Mouse (Mus musculus) hindbrain, embryonic 13.5 days (tissue): ENCODE measurements at regions not wholly inside any gene's neighbourhood (a gene's known extent, or its start where the extent isn't known, plus 50 kb on each side); places are given as distances from the start of the nearest gene placed in this dataset.

ENCODE experiments used
- ATAC-seq: fragments of 200-750 bp; cut with Nextera tagmentation; 2 replicates; pipeline ENCODE4 v1.8.0; 2017; ENCODE audit warnings: moderate TSS enrichment; ENCODE audit not compliant: low FRiP score
- H3K27ac ChIP-seq: fragments of 300-500 bp; sonication (generic); 2 replicates; pipeline ENCODE4 v1.5.1; 2015; ENCODE audit warnings: inconsistent platforms, mild to moderate bottlenecking, moderate library complexity
- H3K27me3 ChIP-seq: fragments of 300-500 bp; sonication (generic); 2 replicates; pipeline ENCODE4 v1.6.1; 2015; ENCODE audit warnings: mild to moderate bottlenecking, inconsistent platforms
- H3K36me3 ChIP-seq: fragments of 300-500 bp; sonication (generic); 2 replicates; pipeline ENCODE4 v1.6.1; 2015; ENCODE audit warnings: mild to moderate bottlenecking, inconsistent platforms
- H3K4me1 ChIP-seq: fragments of 300-500 bp; sonication (generic); replicated peaks from 2 replicates; pipeline ENCODE4 v1.6.1; 2015; ENCODE audit warnings: inconsistent platforms
- H3K4me2 ChIP-seq: fragments of 300-500 bp; sonication (generic); 2 replicates; pipeline ENCODE4 v1.6.1; 2015; ENCODE audit warnings: inconsistent platforms, mild to moderate bottlenecking, moderate library complexity
- H3K4me3 ChIP-seq: fragments of 300-500 bp; sonication (generic); 2 replicates; pipeline ENCODE4 v1.5.1; 2015; ENCODE audit warnings: mild to moderate bottlenecking, inconsistent platforms
- H3K9ac ChIP-seq: fragments of 300-500 bp; sonication (generic); 2 replicates; pipeline ENCODE4 v1.6.1; 2015; ENCODE audit warnings: mild to moderate bottlenecking, inconsistent platforms
- H3K9me3 ChIP-seq: fragments of 300-500 bp; sonication (generic); 2 replicates; pipeline ENCODE4 v1.6.1; 2016; ENCODE audit warnings: inconsistent platforms
- WGBS: fragments of 180-500 bp; shearing (Covaris S2); methylation state at CpG from one replicate; pipeline ENCODE4 v1.1.7; 2015; 5-methylcytosine and 5-hydroxymethylcytosine counted together

DNA sequence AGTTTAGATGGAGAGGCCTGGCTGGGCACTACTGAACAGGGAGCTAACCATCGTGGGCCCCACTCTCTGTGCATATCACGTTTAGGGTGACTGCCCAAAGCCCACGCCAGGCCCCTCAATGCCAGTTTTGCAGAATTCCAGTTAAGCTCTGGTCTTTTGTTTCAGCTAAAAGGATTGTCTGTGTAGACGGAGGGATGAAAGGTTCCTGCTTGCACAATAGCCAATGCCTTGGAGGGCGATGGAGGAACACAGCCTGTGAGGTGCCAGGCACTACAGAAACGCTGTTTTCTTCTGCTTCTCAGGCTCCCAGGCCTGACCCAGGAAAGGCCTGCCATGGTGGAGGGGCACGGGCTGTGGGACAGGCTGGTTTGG is 122.8 kb upstream of the Slc44a1 start:
- H3K27me3 ChIP-seq = no peaks in the 10 kb centered on the region
- no peak for ATAC-seq
- peaks cover 23% of the 10 kb centered on the region for H3K4me1 ChIP-seq
- no peaks in the 10 kb centered on the region for H3K36me3 ChIP-seq
- H3K27ac ChIP-seq = peak overlapping the region; percentile 66
- H3K9ac ChIP-seq = no peak overlapping the region
- 46% methylated on average over 7 of the region's 7 CpGs for WGBS
- no peak overlapping the region for H3K4me3 ChIP-seq
- H3K4me2 ChIP-seq = no peak overlapping the region
- H3K9me3 ChIP-seq = no peaks in the 10 kb centered on the region

DNA sequence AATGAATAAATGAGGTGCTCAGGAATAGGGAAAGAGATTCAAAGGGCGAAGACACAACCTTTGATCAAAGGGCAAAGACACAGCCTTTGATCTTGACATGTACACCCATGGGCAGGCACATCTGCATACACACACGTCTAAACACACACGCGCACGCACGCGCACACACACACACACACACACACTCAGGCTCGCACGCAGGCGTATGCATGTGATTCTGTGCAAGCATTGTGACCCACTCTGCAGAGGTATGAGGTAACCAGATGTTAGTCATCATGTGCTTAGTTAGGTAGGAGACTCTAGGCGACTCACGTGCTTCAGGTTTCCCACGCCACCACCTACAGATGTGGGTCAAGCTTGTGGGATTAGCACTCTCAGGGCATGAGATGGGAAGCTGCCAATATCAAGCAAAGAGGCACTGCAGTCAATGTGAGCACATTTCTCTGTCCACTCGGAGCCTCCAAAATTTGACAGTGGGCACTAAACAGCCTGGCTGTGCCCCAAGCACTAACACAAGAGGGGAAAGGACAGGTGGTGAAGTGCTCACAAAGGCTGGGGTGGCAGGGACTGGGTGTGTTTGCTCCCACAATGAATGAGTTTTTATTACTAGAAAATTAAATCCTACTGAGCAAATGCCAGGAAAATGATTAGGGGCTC is 123.3 kb upstream of the Slc44a1 start:
- ATAC-seq = no peak
- Histone ChIP-seq H3K36me3 (no peaks in the 10 kb centered on the region), H3K4me1 (peaks cover 23% of the 10 kb centered on the region), H3K4me2 (no peak overlapping the region), H3K9ac (no peak overlapping the region), H3K27ac (peak overlapping the region; percentile 66), H3K27me3 (no peaks in the 10 kb centered on the region), H3K9me3 (no peaks in the 10 kb centered on the region), H3K4me3 (no peak overlapping the region)
- WGBS = 89% methylated on average over 14 of the region's 14 CpGs

DNA sequence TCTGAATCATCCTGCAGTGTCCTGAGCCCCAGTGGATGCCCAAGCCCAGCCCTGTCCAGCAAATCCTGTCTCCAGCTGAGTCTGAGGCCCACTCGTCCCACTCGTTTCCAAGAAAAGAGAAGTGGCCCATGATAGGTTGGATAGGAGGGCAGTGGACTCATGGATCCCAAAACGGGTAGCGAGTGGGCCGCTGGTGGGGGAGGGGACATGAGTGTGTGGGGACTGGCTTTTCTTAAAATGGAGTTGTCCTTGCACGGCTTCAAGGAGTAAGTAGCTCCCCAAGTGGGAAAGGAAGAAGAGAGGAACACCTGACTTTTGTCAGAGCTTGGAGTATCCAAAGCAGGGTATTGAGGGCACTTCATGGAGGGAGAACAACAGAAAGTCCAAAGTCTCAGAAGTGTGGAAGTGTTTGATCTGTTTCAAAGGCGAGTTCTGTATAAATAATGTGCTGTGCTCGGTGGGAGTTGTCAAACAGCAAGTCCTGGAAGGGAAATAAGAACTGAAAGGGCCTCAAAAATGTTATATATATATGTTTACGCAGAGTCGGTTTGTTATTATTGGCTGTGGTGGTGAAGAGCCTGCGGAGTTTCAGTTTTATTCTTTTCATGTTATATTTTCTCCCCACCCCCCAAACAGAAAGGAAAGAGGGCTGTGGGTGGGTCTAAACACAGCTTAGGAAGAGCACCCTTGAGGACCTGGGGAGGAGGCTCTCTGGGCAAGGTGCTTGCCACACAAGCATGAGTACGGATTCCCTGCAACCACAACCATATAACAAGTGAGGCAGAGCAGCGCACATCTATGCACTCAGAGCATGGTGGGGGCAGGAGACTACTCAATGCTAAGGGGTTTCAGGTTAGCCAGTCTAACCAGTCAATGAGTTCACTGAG is 124.1 kb upstream of the Slc44a1 start:
- Histone ChIP-seq H3K27me3 (no peaks in the 10 kb centered on the region), H3K27ac (peak overlapping the region; percentile 66), H3K36me3 (no peaks in the 10 kb centered on the region), H3K4me3 (no peak overlapping the region), H3K9me3 (no peaks in the 10 kb centered on the region), H3K4me1 (peaks cover 23% of the 10 kb centered on the region), H3K4me2 (no peak overlapping the region), H3K9ac (no peak overlapping the region)
- no peak for ATAC-seq
- 84% methylated on average over 13 of the region's 13 CpGs for WGBS

DNA sequence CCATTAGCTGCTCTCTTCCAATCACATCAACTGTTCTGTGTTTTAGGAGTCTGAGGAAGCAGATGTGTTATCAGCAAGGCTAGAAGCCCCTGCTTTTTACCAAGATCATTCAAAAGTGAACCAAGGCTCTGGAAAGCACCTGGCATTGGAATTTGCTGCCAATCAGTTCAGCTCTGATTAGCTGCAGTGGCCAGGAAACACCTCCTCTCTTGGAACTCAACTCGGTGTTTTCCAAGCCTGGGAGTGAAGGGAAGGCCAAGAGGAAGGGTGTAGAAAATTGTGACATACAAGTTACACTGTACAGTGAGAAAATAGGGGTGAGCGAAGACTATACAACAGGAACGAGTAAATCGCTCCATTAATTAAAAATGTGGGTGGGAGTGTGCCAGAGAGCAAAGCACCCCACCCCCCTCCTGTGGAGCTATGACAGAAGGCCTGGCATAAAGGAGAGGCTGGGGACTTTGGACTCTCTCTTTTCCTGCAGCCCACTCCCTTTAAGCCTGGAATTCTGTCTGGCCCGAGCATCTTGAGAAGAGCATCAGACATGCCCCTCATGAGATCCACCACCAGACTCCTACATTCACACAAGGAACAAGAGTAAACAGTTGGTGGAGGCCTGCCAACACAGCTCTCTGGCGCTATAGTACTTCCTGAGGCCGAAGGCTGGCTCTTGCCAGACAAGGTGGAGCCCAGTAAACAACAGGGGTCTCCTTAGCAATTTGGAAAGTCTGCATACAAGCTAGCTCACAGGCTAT is 124.9 kb upstream of the Slc44a1 start:
- no peak overlapping the region for H3K9ac ChIP-seq
- H3K27ac ChIP-seq = peak overlapping the region; percentile 66
- peak; percentile 57 for ATAC-seq
- 78% methylated on average over 7 of the region's 7 CpGs for WGBS
- H3K4me3 ChIP-seq = no peak overlapping the region
- H3K9me3 ChIP-seq = no peaks in the 10 kb centered on the region
- peaks cover 23% of the 10 kb centered on the region for H3K4me1 ChIP-seq
- no peaks in the 10 kb centered on the region for H3K27me3 ChIP-seq
- no peaks in the 10 kb centered on the region for H3K36me3 ChIP-seq
- H3K4me2 ChIP-seq = no peak overlapping the region

DNA sequence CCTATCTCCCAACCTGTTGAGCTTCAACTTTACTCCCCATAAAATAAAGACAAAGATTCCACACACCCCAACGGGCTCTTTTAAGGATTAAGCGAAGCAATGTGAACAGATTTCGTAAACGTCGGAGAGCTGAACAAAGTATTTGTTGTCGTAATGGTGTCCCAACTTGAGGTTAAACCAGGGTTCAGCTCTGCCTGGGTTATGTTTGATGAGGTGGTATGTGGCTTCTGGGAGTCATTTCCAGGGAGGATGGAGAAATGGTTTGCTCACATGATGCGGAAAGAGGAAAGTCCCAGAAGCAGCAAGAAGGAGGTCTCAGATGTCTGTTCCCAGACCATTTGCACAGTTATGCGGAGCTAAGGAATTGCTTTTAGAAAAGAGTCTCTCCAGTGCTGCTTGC is 126.1 kb upstream of the Slc44a1 start:
- ATAC-seq = no peak
- Histone ChIP-seq H3K9ac (no peak overlapping the region), H3K4me2 (no peak overlapping the region), H3K36me3 (no peaks in the 10 kb centered on the region), H3K9me3 (no peaks in the 10 kb centered on the region), H3K4me3 (no peak overlapping the region), H3K4me1 (peaks cover 23% of the 10 kb centered on the region), H3K27ac (no peak overlapping the region), H3K27me3 (no peaks in the 10 kb centered on the region)
- 93% methylated on average over 8 of the region's 8 CpGs for WGBS

DNA sequence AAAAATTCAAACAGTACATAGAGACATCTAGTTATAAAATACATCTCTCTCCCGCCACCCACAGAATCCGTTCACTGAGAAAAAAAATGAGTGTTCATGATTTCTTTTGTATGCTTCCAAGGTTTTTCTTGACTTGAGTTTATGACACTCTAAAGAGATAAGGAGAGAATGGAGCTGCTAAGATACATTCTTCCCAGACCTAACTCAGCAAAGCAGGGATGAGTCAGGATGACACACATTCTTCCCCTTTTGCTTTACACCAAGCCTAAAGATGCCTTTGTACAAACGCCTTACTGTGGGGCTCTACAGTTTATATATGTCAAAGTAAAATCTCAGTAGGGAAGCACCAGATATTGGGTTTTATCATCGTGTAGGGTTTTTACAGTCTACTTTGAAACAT is 133.1 kb upstream of the Slc44a1 start:
- no peak overlapping the region for H3K4me3 ChIP-seq
- no peak overlapping the region for H3K4me2 ChIP-seq
- no peaks in the 10 kb centered on the region for H3K9me3 ChIP-seq
- no peaks in the 10 kb centered on the region for H3K27me3 ChIP-seq
- ATAC-seq = no peak
- 76% methylated on average over 4 of the region's 4 CpGs for WGBS
- H3K9ac ChIP-seq = no peak overlapping the region
- no peaks in the 10 kb centered on the region for H3K36me3 ChIP-seq
- no peak overlapping the region for H3K27ac ChIP-seq
- H3K4me1 ChIP-seq = no peaks in the 10 kb centered on the region

DNA sequence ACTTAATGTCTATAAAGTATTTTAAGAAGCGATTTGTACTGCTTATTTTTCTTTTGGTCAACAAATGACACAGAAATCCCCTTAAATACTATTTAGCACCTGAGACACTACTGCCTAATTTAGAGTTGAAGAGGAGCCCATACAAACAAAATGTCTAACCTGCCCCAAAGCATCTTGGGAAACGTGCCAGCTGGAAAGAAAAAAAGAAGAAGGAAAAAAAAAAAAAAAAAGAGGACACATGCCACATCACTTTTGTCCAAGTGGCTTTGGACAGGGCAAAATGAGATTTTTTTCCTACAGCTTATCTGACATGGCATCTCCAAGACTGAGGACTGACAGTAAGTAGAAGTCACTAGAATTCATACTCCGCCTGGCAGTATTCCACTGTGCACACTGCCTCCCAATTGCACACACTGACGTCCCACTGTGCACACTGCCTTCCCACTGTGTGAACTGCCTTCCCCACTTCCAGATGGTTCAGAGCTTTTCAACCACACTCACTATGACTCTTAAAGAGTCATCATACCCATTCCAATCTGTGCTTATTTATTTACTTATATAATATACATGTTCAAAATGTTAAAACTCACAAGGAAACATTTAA is 135.3 kb upstream of the Slc44a1 start:
- H3K4me2 ChIP-seq = no peak overlapping the region
- no peaks in the 10 kb centered on the region for H3K9me3 ChIP-seq
- H3K27ac ChIP-seq = no peak overlapping the region
- no peak for ATAC-seq
- no peaks in the 10 kb centered on the region for H3K27me3 ChIP-seq
- WGBS = 87% methylated on average over 4 of the region's 4 CpGs
- H3K4me1 ChIP-seq = no peaks in the 10 kb centered on the region
- H3K36me3 ChIP-seq = no peaks in the 10 kb centered on the region
- H3K9ac ChIP-seq = no peak overlapping the region
- no peak overlapping the region for H3K4me3 ChIP-seq

DNA sequence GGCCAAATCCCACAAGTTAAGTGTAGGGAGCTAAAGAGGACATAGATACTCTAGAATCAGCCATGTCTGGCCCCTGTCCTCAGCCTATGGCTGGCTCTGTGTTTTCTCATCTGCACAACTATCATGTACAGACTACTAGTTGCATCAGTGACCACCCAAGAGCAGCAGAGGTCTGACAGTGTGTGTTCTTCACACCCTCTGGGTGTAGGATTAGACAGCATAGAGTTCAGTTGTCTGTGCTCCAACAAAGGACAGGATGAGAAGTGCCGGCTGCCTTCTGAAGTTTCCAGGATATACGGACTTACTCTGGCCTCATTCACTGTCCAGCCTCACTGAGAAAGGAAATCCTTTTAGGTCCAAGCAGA is 135.9 kb upstream of the Slc44a1 start:
- H3K27ac ChIP-seq = no peak overlapping the region
- ATAC-seq = no peak
- 69% methylated on average over 2 of the region's 2 CpGs for WGBS
- H3K4me3 ChIP-seq = no peak overlapping the region
- H3K27me3 ChIP-seq = no peaks in the 10 kb centered on the region
- H3K36me3 ChIP-seq = no peaks in the 10 kb centered on the region
- H3K4me1 ChIP-seq = no peaks in the 10 kb centered on the region
- no peaks in the 10 kb centered on the region for H3K9me3 ChIP-seq
- no peak overlapping the region for H3K9ac ChIP-seq
- no peak overlapping the region for H3K4me2 ChIP-seq

DNA sequence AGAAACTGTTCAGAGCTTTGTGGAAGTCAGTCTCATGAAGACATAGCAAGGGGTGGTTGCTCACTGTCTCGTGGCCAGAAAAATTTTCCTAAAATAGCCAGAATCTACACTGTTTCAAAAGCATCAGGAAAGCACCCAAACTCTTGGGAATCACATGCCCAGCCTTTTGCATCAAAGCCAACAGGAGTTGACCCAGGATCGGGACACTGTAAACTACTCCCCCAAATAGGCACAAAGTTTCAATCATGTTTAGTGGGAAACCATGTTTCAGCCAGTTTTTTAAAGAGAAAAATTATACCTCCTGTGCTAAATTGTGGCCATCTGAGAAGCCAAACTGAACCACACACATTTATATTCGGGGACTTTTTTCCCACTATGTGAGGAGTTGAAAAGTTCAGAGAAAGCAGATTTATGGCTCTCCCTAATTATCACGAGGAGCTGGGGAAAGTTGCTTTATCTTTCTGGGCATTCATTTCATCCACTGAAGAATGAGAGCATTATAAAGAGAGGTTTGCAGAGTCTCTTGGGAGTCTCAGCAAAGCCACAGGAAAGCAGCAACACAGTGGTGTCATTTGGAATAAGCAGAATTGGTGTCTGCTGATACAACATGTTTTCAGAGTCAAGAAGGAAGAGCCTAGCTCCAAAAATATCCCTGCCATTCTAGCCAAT is 136.5 kb upstream of the Slc44a1 start:
- H3K27me3 ChIP-seq = no peaks in the 10 kb centered on the region
- WGBS = 61% methylated on average over 4 of the region's 4 CpGs
- ATAC-seq = no peak
- no peaks in the 10 kb centered on the region for H3K9me3 ChIP-seq
- H3K9ac ChIP-seq = no peak overlapping the region
- no peaks in the 10 kb centered on the region for H3K4me1 ChIP-seq
- H3K36me3 ChIP-seq = no peaks in the 10 kb centered on the region
- H3K27ac ChIP-seq = no peak overlapping the region
- H3K4me2 ChIP-seq = no peak overlapping the region
- no peak overlapping the region for H3K4me3 ChIP-seq

DNA sequence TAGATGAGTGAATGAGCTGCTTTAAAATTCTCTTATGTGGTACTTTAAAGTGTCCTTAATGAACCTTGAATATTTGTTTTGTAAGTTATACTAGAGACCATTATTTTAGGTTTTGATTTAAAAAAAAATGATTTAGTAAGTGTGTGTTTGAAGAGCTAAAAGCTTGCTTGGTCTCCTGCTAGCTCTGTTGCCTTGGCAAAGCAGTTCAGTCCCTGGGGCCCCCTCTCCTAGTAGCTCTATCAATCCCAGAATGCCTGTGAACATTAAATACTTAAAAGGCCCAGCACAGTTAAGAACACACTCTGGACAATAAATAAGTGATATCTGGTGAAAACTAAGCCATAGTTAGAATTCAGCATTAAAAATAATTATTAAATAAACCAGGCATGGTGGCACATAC is 138.3 kb upstream of the Abca1 start:
- ATAC-seq = no peak
- H3K36me3 ChIP-seq = no peaks in the 10 kb centered on the region
- no peaks in the 10 kb centered on the region for H3K27me3 ChIP-seq
- H3K9ac ChIP-seq = no peak overlapping the region
- no peaks in the 10 kb centered on the region for H3K4me1 ChIP-seq
- H3K27ac ChIP-seq = no peak overlapping the region
- no peak overlapping the region for H3K4me2 ChIP-seq
- no peak overlapping the region for H3K4me3 ChIP-seq
- no peaks in the 10 kb centered on the region for H3K9me3 ChIP-seq

DNA sequence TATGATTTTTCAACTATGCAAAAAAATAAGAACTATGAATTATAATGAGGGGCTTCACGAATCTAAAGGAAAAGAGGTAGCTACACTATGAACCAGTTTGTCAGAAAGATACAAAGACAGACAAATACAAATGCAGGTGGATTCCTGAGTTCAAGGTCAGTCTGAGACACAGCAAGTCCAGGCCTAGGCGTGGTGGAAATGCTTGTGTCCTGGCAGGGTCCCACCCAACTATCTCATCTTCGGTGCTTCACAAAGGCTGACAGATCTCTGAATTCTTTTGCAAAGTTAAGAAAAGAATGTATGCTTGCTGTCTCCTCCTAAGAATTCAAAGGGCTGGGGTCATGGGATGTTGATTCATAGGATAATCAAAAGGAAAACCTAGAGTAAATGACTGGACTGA is 132.9 kb upstream of the Abca1 start:
- Histone ChIP-seq H3K27me3 (no peaks in the 10 kb centered on the region), H3K27ac (no peak overlapping the region), H3K4me1 (no peaks in the 10 kb centered on the region), H3K4me2 (no peak overlapping the region), H3K36me3 (no peaks in the 10 kb centered on the region), H3K9me3 (no peaks in the 10 kb centered on the region; the same call in 1 of the 2 replicates), H3K9ac (no peak overlapping the region), H3K4me3 (no peak overlapping the region)
- no peak for ATAC-seq
- 92% methylated on average over 3 of the region's 3 CpGs for WGBS
